Mouse (Mus musculus): ENCODE measurements around the gene Ccdc69.

DNA sequence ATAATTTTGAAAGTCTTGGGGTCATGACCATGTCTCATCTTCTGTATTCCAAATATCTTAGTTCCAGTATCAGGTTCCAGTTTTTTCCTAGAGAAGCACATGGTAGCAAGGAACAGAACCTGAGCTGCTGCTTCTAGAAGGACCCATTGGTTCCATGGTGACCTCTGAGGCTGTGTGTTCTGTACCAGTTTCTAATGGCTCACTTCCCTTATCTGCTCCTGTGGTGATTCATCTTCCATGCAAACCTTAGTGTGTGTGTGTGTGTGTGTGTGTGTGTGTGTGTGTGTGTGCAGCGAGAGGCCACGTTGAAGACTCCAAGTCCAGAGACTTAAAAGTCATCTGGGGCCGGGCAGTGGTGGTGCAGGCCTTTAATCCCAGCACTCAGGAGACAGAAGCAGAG lies 38.1 kb upstream of the Ccdc69 start:
- TF ChIP-seq TBP (IDR thresholded peaks at IDR 0.05; ENCODE audit: low read depth, low read length) (no peak), POLR2A (IDR thresholded peaks at IDR 0.05; ENCODE audit: control insufficient read depth in 1 of 2, insufficient read depth in 1 of 2, low read depth in 1 of 2, low read length in 2 of 2, poor library complexity in 1 of 2) (no peak), MYC (IDR thresholded peaks at IDR 0.05; ENCODE audit: low read depth, low read length) (0 out of 2 replicates have a peak, but pooled peaks have one; percentile 36), CTCF (IDR thresholded peaks at IDR 0.05 in 2 of 3, conservative IDR thresholded peaks at IDR 0.05 in 1 of 3; ENCODE audit: control insufficient read depth in 1 of 3, insufficient read depth in 1 of 3, low read depth in 2 of 3, low read length in 3 of 3, poor library complexity in 1 of 3, severe bottlenecking in 1 of 3) (no peak), EP300 (IDR thresholded peaks at IDR 0.05; ENCODE audit: low read depth in 1 of 2, low read length in 2 of 2) (peak; percentile 29 to 58; a peak in 3 of 4 replicates), USF1 (IDR thresholded peaks at IDR 0.05; ENCODE audit: low read depth, low read length) (no peak), KAT2A (conservative IDR thresholded peaks at IDR 0.05; ENCODE audit: low read depth, low read length) (no peak), UBTF (IDR thresholded peaks at IDR 0.05; ENCODE audit: borderline replicate concordance, insufficient read depth, low read depth, low read length) (no peak), CHD2 (IDR thresholded peaks at IDR 0.05; ENCODE audit: low read length) (no peak), ZMIZ1 (IDR thresholded peaks at IDR 0.05; ENCODE audit: low read depth, low read length) (no peak)

Measured in MEL (cell line).